Mouse (Mus musculus): ENCODE measurements around the gene Catsperz.
"Not testable (repeated sequence)": the region's sequence is repeated elsewhere in the genome, so short reads cannot be mapped to it uniquely, and the experiment has no call there.

Gene Catsperz

GRCm38 (mm10) chr19:6906199-6906598 is 19.0 kb downstream of the Catsperz start:
- DNase-seq, result no peak

DNA sequence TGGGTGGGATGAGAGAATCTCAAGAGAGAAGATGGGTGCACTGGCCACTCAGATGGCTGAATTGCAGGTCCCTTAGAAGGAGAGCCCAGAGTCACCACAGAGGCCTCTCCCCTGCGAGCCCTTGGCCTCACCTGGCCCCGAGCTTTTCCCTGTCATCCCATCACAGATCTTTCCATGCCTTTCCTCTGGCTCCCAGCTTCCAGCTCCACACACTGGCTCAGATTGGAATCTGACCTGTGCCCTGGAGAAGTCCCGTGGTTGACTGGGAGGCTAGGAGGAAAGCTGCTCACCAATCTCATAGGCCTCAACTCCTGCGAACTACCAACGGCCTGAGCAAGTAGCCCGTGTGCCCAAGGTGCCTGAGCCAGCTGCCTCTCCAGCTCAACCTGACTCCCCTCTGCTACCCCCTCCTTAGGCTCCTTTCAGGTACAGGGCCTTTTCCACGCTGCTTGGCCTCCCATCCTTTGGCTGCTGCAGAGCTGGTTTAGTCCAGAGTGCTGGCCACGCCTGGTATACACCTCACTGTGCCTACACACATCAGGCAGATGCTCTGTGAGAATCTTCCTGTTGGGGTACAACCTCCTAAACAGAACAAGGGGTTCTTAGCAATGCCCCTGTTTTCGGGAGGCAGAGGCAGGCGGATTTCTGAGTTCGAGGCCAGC is 19.6 kb downstream of the Catsperz start:
- no peak for DNase-seq

GRCm38 (mm10) chr19:6904846-6905245 is 20.3 kb downstream of the Catsperz start:
- no peak for DNase-seq

GRCm38 (mm10) chr19:6903031-6903430 is 22.1 kb downstream of the Catsperz start:
- no peak for DNase-seq

- no peak for DNase-seq
Observed at GRCm38 (mm10) chr19:6899641-6900040, 25.5 kb downstream of the Catsperz start.

DNA sequence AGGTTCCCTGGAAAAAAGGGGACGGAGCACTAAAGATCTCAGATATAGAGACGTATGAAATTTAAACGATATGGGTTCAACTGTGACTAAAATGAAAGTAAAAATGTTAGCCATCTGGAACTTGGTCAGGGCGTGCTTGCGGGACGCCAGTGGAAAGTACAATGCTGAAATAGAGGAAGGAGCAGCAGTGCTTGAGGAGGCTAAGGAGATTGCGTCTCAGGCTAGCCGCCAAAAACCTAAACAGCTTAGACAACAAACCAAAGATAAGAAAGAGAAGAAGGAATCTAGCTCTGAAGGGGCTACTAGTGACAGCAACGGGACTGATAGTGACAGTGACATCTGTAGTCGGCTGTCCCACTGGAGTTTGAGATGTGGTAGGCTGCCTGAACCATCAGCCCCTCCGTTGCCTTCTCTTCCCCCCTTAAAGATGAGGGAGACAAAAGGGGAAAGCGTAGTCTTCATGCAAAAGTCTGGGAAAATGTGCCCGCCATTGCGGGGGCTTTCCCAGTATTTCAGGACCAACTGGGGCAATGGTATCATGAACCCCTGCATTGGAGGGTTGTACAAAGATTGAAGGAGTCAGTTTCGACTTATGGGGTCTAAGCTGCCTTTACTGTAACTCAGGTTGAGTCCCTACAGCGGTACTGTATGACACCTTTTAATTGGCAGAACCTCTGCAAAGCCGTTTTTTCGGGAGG is 29.4 kb downstream of the Catsperz start:
- not testable (repeated sequence) for DNase-seq

- no peak for DNase-seq
Observed at GRCm38 (mm10) chr19:6893731-6894451, 31.3 kb downstream of the Catsperz start.

DNA sequence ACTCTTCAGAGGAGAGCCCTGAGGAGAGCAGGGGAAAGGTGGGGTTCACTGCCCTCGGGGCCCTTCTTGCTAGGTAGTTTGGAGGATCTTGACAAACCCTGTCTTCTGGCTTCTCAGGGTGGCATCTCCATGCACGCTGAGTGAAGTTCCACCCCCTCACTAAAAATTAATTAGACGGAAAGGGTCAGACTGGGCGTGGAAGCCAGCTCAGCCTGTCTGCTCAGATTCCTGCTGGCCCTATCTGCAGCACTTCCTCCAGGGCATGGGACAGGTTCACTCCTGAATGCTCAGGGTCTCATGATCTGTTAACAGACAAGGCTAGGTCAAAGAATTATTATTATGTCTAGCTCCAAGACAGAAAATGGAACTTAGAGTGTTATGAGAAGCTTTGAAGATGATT is 32.7 kb downstream of the Catsperz start:
- no peak for DNase-seq

DNA sequence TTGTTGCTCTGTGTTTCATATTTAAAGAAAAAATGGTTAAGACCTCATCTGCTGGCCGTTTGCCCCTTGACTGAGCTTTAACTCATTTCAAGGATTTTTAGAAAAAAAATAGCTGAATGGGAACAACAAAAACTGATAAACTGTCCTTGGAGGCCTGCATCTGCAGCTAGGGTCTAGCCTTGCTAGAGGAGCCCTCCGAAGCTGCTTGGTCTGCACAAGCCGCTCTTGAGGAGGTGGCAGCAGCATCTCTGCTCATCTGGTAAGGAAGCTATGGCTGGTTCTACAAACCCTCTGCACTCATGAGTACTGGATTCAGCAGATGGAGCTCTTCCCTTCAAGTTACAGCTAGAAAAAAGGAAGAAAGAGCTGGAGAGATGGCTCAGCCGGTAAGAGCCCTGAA is 47.2 kb downstream of the Catsperz start:
- no peak for DNase-seq

DNA sequence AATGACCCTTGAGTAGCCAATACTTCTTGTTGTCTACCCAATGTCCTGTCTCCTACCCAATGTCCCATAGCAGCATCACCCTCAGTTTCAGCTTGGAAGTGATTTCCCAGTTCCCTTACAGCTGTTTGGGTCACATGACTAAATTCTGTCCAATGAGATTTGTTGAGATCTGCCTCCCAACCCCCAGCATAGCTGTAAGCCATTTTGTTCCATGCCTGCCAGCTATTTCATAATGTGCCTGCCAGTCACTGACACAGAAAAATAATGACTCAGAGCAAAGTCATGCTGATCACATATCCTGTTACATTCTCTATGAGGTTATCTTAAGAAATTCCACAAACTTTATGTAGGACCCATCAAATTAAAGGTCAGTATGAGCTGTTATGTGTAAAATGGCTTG is 48.4 kb downstream of the Catsperz start:
- DNase-seq, result no peak

DNA sequence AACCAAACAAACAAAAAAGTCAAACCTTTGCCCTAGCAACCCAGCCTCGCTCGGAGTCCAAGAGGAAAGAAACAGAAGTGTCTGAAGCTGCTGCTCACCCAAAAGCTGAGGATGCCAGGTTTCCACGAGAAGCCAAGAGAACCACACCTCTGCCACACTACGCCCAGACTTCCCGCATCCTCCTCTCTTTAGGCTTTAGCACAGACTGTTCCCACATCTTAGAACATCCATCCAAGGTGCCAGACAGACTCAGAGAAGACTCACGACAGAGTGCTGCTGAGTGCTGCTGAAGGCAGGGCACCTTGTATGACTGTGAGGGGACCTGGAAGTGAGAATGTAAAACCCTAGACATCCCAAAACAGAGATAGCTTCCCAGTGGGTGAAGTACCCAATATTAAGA is 49.3 kb downstream of the Catsperz start:
- peak; percentile 34 for DNase-seq

DNA sequence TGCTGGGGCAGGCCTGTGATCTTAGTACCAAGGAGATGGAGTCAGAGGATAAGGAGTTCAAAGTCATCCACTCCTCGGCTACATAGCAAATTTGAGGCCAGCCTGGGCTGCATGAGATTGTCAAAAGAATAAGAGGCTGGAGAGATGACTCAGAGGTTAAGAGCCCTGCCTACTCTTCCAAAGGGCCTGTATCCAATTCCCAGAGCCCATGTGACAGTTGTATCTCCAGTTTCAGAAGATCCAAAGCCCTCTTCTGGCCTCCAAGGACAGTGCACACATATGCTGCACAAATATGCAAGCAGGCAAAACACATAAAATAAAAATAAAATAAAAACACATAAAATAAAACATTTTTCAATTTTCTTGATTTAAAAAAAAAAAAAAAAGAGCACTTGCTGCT is 50.9 kb downstream of the Catsperz start:
- no peak for DNase-seq

- DNase-seq, result no peak
Observed at GRCm38 (mm10) chr19:6872701-6873100, 52.5 kb downstream of the Catsperz start.
